Mouse (Mus musculus) c-Kit-positive CD71-negative TER-119-negative erythroid progenitor cells, embryonic 14.5 days (primary cell): ENCODE results near the gene Olfr569.

Source experiments
- DNase-seq: peaks from one replicate; pipeline ENCODE4 v3.0.0-alpha.2; 2013; ENCODE audit warnings: low read depth

Olfr569 gene

GRCm38 (mm10) chr7:102890782-102891181 is at the start of gene Olfr569:
Olfr569 (minus strand) TSS chr7:102890882.
- DNase-seq = no peak

GRCm38 (mm10) chr7:102927105-102927504 is 36.4 kb upstream of the Olfr569 start:
- no peak for DNase-seq

- no peak for DNase-seq
Measured at GRCm38 (mm10) chr7:102924109-102924508, 33.4 kb upstream of the Olfr569 start, which contains the start of gene Olfr572. Olfr572 (plus strand) TSS chr7:102924409.

GRCm38 (mm10) chr7:102919632-102920031 is 28.9 kb upstream of the Olfr569 start:
- DNase-seq = peak; percentile 50

GRCm38 (mm10) chr7:102917032-102917875 is 26.6 kb upstream of the Olfr569 start, which contains the start of gene Olfr571:
Olfr571 (minus strand) TSS chr7:102917536.
- DNase-seq = no peak

DNA sequence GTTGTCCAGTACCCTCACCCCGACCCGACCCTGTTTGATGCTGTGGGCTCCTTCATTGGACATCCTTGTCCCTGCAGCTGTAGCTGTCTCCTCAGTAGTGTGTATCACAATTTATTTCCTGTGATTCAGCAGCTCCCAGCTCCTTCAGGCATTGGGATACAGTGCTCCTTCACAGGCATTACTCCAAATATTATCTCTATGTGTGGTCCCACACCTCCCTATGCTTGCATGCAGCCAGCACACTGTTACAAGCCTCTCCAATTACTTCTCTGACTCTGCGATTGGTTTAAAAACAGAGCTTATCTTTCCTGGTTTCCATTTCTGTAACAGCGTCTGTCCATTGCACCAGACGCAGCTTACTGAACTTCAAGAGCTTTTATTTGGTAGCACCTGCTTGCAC is 25.7 kb upstream of the Olfr569 start:
- no peak for DNase-seq

GRCm38 (mm10) chr7:102915261-102915660 is 24.6 kb upstream of the Olfr569 start:
- DNase-seq = no peak

DNA sequence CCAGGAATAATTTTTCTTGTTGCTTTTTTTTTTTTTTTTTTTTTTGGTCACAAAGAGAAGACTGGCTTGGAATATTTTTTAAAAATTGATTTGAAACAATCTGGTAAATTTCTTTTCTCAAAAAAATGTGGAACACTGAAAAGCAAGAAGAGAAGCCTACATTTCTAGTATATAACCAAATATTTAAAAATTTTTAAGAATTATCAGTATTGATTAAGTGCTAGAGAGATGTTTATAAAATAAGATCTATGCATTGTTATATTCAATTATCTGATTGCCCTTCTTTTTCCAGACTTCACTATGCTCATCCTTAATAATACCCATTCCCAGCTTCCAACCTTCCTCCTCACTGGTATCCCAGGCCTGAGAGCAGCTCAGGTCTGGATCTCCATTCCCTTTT is 13.9 kb downstream of the Olfr569 start, which contains the start of gene Olfr568:
Gene Olfr568, plus strand, starts transcription at position 301 of the 400 bp plus-strand sequence.
- no peak for DNase-seq

GRCm38 (mm10) chr7:102858665-102859064 is 32.0 kb downstream of the Olfr569 start, which contains the start of gene Olfr566:
Olfr566 (minus strand) TSS chr7:102858765.
- no peak for DNase-seq

DNA sequence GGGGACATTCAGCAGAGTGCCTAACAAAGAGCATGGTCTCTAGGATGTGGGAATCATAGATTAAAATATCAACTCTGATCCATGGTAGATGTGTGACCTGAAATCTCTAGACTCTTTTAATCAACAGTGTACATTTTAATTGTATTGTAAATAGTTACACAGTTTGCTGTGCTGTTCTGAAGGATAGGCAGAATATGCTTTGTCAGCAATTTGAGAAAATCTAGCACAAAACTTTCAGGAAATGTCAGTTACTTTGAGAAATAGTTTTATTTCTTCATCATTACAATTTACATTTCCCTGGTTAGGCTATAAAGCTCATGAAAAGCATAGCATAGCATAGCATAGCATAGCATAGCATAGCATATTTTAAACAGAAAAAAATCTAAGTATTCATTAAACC is 34.9 kb downstream of the Olfr569 start:
- DNase-seq = no peak
